Mouse (Mus musculus) lung, postnatal 4 days (tissue): ENCODE results near the gene Cxcr6.

ENCODE experiments used
- DNase-seq, 2 experiments: peaks; one replicate each; pipeline ENCODE4 v3.0.0; 2021

The Cxcr6 gene

DNA sequence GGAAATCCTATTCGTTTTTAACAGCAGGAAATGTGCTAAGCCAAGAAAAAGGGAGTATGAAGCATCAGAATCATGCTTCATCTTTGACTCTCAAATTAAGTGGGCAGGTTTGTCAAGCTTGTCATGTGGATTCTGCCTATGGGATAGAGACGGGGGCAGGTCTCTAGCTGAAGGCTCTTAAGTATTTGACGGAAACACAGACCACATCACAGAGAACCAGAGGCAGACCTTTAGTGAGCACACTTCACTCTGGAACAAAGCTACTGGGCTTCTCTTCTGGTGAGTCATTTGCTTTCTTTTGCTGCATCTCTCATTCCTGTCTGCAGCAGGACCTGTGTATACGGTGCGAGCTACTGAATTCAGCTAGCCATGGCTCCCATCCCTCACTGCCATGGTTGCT, at the start of gene Cxcr6:
Gene Cxcr6 (plus strand): TSS at position 209 of the 400 bp plus-strand sequence.
- DNase-seq: no peak

GRCm38 (mm10) chr9:123756752-123757151, 49.5 kb upstream of the Cxcr6 start:
- DNase-seq: peak in 1 of 2 experiments; percentile 24

DNA sequence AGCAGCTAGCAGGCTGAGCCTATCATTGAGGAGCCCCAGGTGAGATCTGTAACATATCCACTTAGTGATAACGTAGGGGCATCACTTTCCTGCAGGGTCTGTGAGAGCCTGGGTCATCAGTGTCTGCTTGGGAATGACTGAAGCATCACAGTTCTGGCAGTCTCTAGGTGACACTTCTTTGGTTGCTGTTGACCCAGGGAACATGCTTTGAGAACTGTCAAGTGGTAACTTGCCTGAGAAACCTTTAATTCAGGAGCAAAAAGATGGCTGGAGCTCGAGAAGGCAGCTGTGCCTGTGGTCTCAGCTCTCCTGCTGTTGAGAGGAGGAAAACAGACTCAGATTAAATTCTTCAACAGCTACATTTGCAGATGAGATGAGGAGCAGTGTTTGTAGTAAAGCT, 48.9 kb upstream of the Cxcr6 start:
- no peak for DNase-seq

GRCm38 (mm10) chr9:123758156-123758555, 48.1 kb upstream of the Cxcr6 start:
- no peak for DNase-seq

DNA sequence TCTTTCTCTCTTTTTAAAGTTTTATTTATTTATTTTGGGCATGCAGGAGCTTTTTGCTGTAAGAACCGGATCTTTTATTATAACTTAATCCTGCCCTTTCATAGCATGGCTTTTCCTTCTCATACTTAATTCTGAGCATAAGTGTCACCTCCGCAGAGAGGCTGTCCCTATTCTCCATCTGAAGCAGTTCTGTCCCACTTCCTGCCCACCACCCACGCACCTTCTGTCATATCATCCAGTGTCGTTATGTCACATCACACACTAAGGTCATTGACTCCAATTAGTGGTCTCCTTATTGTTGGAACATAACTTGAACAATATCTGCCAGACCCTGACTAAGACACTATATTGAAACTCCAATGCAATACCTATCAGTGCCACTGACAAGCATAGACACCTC, 47.6 kb upstream of the Cxcr6 start:
- DNase-seq: no peak

- DNase-seq: no peak
Measured at GRCm38 (mm10) chr9:123760806-123761205, 45.5 kb upstream of the Cxcr6 start.

DNA sequence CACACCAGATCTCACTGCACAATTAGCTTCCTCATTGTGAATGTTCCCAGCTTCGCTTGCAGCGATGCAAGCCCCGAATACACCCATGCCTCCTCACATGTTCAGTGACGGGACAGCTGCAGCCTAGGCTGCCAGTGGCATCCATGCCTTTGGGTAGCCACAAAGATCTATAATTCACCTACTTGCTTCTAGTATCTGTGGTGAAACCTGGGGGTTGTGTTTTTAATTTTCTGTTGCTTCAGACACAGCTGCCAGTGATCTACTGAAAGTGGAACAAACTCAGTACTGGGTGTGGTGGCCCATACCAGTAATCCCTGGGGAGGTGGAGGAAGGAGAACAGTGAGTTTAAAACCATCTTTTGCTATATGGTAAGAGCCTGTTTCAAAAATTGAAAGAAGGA, 43.4 kb upstream of the Cxcr6 start:
- DNase-seq: no peak

- no peak for DNase-seq
Measured at GRCm38 (mm10) chr9:123763771-123764170, 42.5 kb upstream of the Cxcr6 start.

- DNase-seq: no peak
Measured at GRCm38 (mm10) chr9:123766996-123767395, 39.3 kb upstream of the Cxcr6 start.

- no peak for DNase-seq
Measured at GRCm38 (mm10) chr9:123768443-123768842, 37.8 kb upstream of the Cxcr6 start.

DNA sequence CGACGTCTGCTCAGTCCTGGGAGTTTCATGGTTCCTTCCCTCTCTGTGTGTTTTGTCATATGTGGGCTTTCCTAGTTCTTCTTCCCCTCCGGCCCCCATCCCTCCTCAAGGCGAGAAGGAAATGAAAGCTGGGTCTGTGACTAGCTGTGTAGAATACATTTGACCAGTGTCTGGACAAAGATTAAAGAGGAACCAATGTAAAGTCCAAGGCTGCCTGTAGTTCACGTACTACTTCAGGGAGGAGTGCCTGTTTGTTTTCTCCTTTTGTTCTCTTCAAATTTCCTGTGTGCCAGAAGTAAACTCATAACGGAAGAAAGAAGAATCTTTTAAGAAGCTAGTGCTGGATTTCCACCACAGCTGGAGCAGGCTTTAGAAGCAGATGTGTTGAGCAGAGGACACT, 36.7 kb upstream of the Cxcr6 start:
- peak in 1 of 2 experiments; percentile 23 for DNase-seq

GRCm38 (mm10) chr9:123773299-123773698, 33.0 kb upstream of the Cxcr6 start:
- peak in 1 of 2 experiments; percentile 27 for DNase-seq

DNA sequence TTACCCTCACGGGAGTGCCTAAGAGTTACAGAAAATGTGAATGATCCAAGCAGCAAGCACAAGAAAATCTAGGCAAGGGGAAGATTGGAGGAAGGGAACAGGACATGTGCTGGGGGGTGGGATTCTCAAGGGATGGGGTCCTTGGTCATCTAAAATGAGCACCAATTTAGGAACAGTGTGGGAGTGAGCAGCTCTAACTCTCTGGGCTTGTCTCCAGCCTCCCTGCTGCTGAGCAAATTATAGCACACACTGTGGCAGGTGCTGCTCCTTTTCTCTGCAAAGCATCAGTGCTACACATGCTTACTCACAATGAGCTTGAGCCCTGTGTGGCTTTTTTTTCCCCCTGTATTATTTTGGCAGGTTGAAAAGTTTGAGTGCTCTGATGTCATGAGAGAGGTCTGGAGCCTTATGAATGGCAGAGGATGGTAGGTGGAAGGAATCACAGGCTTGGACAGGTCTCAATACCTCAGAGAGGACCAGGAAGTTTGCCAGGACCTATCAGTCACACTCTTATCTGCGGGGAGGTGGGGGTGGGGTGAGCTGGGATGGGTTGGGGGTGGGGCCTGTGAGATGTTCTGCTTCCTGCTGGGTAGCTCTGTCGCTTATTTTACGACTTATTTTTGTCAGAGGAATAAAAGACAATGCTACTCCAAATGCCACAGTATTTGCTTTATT, 17.3 kb upstream of the Cxcr6 start:
- DNase-seq: no peak

GRCm38 (mm10) chr9:123796174-123796573, 10.1 kb upstream of the Cxcr6 start:
- peak in 1 of 2 experiments; percentile 58 for DNase-seq

DNA sequence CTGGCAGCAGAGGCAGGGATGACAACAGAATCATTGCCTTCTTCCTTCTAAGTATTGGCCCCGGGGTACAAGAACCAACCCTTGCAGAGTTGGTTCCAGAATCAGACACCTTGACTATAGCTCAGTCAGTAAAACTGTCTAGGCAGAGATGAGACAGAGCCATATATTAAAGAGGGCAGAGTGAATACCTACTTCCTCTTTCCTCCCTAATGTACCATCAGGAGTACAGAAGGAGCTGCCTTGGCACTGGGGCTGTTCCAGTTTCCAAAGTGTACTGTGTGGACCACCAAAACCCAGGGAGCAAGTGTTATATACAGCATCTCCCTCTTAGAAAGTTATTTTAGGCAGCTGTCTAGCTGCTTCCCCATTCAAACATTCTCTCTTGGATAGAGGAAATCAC, 4.7 kb upstream of the Cxcr6 start:
- DNase-seq: no peak

GRCm38 (mm10) chr9:123802421-123802820, 3.9 kb upstream of the Cxcr6 start:
- DNase-seq: no peak

DNA sequence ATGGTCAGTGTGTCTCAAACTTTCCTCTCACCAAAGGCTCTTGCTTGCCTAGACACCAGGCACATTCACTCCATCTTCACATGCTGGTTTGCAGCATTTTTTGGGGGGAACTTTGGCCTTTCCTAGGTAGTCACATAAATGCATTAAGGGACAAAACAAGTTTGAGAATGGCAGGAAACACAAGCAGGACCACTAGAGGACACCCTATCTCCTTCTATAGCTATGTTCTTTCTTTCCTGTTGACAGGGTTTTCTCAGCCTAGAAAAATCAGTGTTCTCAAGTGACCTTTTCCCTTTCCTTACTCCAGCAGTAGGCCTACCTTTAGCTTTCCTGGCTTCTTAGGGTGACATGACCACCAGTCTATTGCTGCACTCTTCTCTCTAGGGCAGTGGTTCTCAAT, 3.4 kb upstream of the Cxcr6 start:
- no peak for DNase-seq

DNA sequence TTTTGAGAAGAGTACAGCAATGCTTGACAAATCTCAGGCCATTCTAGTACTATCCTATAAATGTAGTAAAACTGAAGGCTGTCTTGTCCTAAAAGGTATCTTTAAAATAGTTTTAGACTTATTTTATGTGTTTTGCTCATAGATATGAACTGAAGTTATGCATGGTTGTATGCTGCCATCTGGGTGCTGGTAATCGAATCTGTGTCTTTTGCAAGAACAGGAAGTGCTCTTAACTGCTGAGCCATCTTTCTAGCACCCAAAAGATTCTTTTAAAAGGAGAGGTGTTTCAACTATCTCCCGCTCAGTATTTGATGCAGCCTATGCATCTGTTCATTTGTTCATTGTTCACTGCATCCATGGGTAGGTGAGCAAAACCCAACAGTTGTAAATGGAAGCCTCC, 1.0 kb upstream of the Cxcr6 start:
- no peak for DNase-seq

DNA sequence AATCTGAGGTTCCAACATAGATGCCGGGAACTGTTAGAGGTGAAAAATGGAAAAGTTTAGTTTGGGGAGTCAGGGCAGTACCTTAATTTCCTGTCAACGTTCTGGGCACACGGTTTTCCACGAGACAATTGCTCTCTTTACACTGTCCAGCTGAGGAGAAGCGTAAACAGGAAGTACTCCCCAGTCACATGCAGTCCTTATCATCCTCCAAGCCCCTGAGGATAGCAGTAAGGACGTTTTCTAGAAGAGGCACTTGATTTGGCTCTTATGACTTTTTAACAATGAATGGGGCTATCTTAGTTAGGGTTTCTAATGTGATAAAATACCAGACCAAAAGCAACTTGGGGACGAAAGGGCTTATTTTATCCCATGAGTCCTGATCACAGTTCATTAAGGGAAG, 2.3 kb downstream of the Cxcr6 start:
- DNase-seq: no peak

DNA sequence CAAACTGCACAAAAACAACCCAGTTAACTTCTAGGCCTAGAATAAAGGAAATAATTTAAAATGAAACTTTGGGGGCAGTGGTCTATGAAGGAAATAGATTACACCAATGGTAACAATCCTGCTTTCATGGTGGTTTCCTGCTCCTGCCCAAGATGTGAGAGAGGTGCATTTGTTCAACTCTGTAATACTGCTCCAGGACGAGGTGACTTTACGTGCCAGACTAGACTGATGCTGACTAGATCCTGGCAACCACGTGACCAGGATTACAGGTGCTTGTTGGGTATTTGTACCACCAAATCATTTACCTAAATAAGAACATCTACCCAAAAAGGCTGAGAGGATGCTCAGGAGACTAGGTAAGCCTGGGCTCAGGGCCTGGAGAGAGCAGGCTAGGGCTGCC, 5.6 kb downstream of the Cxcr6 start:
- DNase-seq: no peak

DNA sequence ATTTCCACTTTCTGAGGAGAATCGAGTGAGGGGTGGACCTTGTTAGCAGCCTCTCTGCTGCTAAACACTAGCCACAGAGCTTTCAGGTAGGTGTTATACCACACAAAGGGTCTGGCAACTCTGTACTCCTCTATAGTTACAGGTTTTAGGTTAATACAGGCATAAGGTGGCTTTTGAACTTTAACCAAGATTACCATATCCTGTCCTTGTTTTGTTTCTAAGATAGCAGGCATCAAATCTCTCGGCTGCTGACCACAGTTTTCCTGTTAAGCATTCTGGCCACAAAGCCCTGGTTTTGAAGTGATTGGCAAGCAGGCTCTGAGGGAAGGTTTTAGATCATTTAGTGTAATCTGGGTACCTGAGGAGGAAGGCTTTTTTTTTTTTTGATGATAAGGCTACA, 8.1 kb downstream of the Cxcr6 start:
- DNase-seq: no peak

GRCm38 (mm10) chr9:123814821-123815220, 8.5 kb downstream of the Cxcr6 start:
- no peak for DNase-seq

- DNase-seq: no peak
Measured at GRCm38 (mm10) chr9:123815444-123815843, 9.2 kb downstream of the Cxcr6 start.

GRCm38 (mm10) chr9:123815996-123816395, 9.7 kb downstream of the Cxcr6 start:
- no peak for DNase-seq

DNA sequence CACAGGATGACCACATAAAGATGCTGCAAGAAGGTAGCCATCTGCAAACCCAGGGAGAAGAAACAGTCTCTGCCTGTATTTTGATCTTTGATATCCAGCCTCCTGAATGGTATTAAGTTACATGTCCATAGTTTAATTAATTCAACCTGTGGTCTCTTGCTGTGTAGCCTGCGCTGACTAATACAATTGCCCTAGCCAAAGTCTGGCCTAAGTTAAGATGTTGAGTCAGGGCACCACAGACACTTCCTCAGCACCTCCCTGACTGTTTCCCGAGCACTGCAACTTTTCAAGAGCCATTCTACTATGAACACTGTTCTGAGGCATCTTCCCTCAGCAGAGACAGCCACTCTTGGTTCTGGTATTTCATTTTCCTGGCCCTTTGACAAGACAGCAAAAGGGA, 12.3 kb downstream of the Cxcr6 start:
- no peak for DNase-seq
